Mouse (Mus musculus) layer of hippocampus, postnatal 10 days (tissue): ENCODE measurements at regions not wholly inside any gene's neighbourhood (a gene's known extent, or its start where the extent isn't known, plus 50 kb on each side); places are given as distances from the start of the nearest gene placed in this dataset.
A peak's percentile ranks its signal among the peaks of the same experiment; 100 is the strongest.
"Not testable (repeated sequence)": the region's sequence is repeated elsewhere in the genome, so short reads cannot be mapped to it uniquely, and the experiment has no call there.

Experiments
- DNase-seq, 2 experiments: peaks; one replicate each; pipeline ENCODE4 v3.0.0; 2021; ENCODE audit warnings: low spot score in 2 of 2

DNA sequence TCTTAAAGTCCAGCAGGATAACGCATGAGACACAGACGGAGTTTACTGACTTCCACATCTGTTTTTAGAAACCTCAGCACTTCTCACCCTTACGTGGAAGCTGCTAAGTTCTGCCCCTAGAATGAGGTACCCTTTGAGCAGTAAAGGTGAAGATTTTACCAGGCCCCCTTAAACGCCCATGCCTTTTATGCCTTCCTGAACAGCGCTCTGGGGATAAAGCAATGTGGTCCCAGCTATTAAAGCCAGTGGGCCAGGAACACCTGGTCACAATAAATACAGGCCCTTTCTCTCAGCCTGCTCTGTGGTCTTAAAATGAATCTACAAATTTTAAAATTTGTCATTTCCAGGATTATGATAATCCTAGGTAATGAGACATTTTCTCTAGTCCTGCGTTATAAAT lies 57.9 kb downstream of the Llph start:
- no peak for DNase-seq

- DNase-seq, result no peak
Measured at GRCm38 (mm10) chr10:120291912-120292311, 65.0 kb downstream of the Llph start.

GRCm38 (mm10) chr10:120293381-120293780 lies 66.5 kb downstream of the Llph start:
- DNase-seq, result not testable (repeated sequence)

- no peak for DNase-seq
Measured at GRCm38 (mm10) chr10:120294487-120294886, 67.6 kb downstream of the Llph start.

DNA sequence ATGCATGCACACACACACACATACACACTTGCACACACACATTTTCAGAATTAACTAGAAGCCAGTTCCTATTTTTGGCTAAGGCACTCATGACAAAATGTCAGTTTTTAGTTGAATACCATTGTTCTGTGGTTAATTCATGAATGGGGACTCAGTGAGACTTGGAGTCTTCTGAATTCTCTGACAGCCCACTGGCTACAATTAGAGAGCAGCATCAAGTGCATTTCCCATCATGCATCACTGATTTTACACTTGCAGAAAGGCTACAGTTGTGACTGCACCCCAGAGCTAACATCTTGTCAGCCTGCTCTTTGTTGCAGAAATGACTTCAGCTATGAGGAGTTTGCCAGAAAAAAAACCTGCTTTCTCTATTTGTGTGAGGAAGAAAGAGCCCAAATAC lies 70.4 kb downstream of the Llph start:
- no peak for DNase-seq

GRCm38 (mm10) chr10:120298293-120298927 lies 71.5 kb downstream of the Llph start:
- DNase-seq, result no peak

DNA sequence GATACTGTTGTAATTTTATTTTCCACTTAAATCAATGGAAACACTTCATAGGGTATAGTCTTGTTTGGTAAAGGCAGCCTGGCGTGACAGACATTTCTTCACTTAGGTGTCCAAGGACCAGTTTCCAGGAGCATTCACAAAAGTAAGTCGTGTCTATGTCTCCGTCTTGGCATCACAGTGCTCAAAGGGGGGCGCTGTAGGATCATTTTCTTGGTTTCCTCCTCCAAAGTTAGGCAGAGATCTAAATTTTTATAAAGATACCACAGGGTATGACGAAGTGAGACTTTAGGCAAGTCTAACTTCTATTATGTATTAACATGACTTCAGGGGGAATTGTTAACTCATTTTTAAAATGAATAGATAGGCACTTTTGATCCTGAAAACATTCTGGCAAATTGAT lies 79.1 kb downstream of the Llph start:
- DNase-seq, result peak; percentile 46 to 61

DNA sequence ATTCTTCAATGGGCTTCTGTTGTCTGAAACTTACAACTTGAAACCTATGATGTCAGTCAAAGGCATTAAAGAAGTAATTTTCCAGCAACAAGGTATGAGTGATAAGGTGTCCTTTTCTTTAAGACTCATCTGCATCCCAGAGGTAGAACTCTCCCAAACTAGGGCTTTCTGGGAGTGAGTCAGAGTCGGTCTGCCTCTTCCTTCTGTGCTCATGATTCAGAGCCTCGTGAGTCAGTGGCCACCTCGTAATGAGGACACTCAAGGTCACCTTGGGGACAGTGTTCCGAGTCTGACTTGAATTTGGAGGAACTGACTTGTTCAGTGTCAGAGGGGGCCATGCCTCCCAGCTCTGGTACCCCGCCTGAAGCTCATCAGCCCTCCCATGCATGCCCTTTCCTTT lies 81.8 kb downstream of the Llph start:
- no peak for DNase-seq
